Mouse (Mus musculus) intestine, embryonic 14.5 days (tissue): ENCODE measurements at regions not wholly inside any gene's neighbourhood (a gene's known extent, or its start where the extent isn't known, plus 50 kb on each side); places are given as distances from the start of the nearest gene placed in this dataset.

Source experiments
- ATAC-seq: fragments of 200-750 bp; cut with Nextera tagmentation; replicated peaks from 2 replicates; pipeline ENCODE4 v1.8.0; 2017; ENCODE audit warnings: low read depth, moderate number of reproducible peaks, moderate TSS enrichment, moderate library complexity; ENCODE audit not compliant: low FRiP score, low TSS enrichment
- DNase-seq: peaks from one replicate; pipeline ENCODE4 v3.0.0-alpha.2; 2018; ENCODE audit warnings: low spot score
- H3K27ac ChIP-seq: fragments of 300-500 bp; sonication (generic); 2 replicates; pipeline ENCODE4 v1.5.1; 2014; ENCODE audit warnings: low read depth, mild to moderate bottlenecking, control low read depth
- H3K27me3 ChIP-seq: fragments of 300-500 bp; sonication (generic); replicated peaks from 2 replicates; pipeline ENCODE4 v1.6.1; 2014; ENCODE audit warnings: low read length, control low read depth; ENCODE audit not compliant: control insufficient read depth, insufficient read depth
- H3K36me3 ChIP-seq: fragments of 300-500 bp; sonication (generic); 2 replicates; pipeline ENCODE4 v1.6.1; 2014; ENCODE audit warnings: low read length, control low read depth; ENCODE audit not compliant: control insufficient read depth, insufficient read depth
- H3K4me1 ChIP-seq: fragments of 300-500 bp; sonication (generic); replicated peaks from 2 replicates; pipeline ENCODE4 v1.6.1; 2014; ENCODE audit warnings: low read length, control low read depth, mixed read lengths; ENCODE audit not compliant: control insufficient read depth, insufficient read depth
- H3K4me2 ChIP-seq: fragments of 300-500 bp; sonication (generic); 2 replicates; pipeline ENCODE4 v1.6.1; 2014; ENCODE audit warnings: low read length
- H3K4me3 ChIP-seq: fragments of 300-500 bp; sonication (generic); 2 replicates; pipeline ENCODE4 v1.5.1; 2014; ENCODE audit warnings: low read depth, low read length, control low read depth, mixed read lengths
- H3K9ac ChIP-seq: fragments of 300-500 bp; sonication (generic); 2 replicates; pipeline ENCODE4 v1.6.1; 2014; ENCODE audit warnings: mild to moderate bottlenecking, low read length
- H3K9me3 ChIP-seq: fragments of 300-500 bp; sonication (generic); 2 replicates; pipeline ENCODE4 v1.6.1; 2016; ENCODE audit warnings: low read length, control low read depth; ENCODE audit not compliant: control insufficient read depth
- WGBS: fragments of 180-500 bp; shearing (Covaris S2); extraction: QIAGEN DNeasy Blood & Tissue Kit; methylation state at CpG from one replicate; pipeline ENCODE4 v1.1.7; 2014; 5-methylcytosine and 5-hydroxymethylcytosine counted together

- no peak for DNase-seq
Observed at GRCm38 (mm10) chr15:52095629-52096190, 1789.0 kb upstream of the Gm7489 start.

GRCm38 (mm10) chr15:52108761-52109160 lies 1775.9 kb upstream of the Gm7489 start:
- Histone ChIP-seq H3K27ac (no peak overlapping the region), H3K4me1 (no peaks in the 10 kb centered on the region), H3K4me3 (no peak overlapping the region), H3K4me2 (no peak overlapping the region), H3K9ac (no peak overlapping the region), H3K27me3 (no peaks in the 10 kb centered on the region), H3K36me3 (no peaks in the 10 kb centered on the region), H3K9me3 (no peaks in the 10 kb centered on the region)
- WGBS: 73% methylated on average over 2 of the region's 2 CpGs
- ATAC-seq (no peak), DNase-seq (no peak)

More at GRCm38 (mm10) chr15:52095629-52096190, 1789.0 kb upstream of the Gm7489 start:
- no peaks in the 10 kb centered on the region for H3K36me3 ChIP-seq
- 55% methylated on average over 6 of the region's 6 CpGs for WGBS
- H3K4me2 ChIP-seq: no peak overlapping the region
- H3K27ac ChIP-seq: no peak overlapping the region
- no peaks in the 10 kb centered on the region for H3K4me1 ChIP-seq
- no peak overlapping the region for H3K4me3 ChIP-seq
- H3K27me3 ChIP-seq: no peaks in the 10 kb centered on the region
- no peak for ATAC-seq
- no peak overlapping the region for H3K9ac ChIP-seq
- no peaks in the 10 kb centered on the region for H3K9me3 ChIP-seq

GRCm38 (mm10) chr15:52114368-52115036 lies 1770.2 kb upstream of the Gm7489 start:
- no peaks in the 10 kb centered on the region for H3K27me3 ChIP-seq
- ATAC-seq: no peak
- no peaks in the 10 kb centered on the region for H3K36me3 ChIP-seq
- 49% methylated on average over 2 of the region's 2 CpGs for WGBS
- no peak overlapping the region for H3K27ac ChIP-seq
- no peak for DNase-seq
- no peak overlapping the region for H3K4me2 ChIP-seq
- H3K4me1 ChIP-seq: no peaks in the 10 kb centered on the region
- no peaks in the 10 kb centered on the region for H3K9me3 ChIP-seq
- no peak overlapping the region for H3K4me3 ChIP-seq
- no peak overlapping the region for H3K9ac ChIP-seq

- DNase-seq: no peak
- Histone ChIP-seq H3K4me3 (no peak overlapping the region), H3K27me3 (no peaks in the 10 kb centered on the region), H3K27ac (no peak overlapping the region), H3K9ac (no peak overlapping the region), H3K4me2 (no peak overlapping the region), H3K4me1 (no peaks in the 10 kb centered on the region), H3K9me3 (no peaks in the 10 kb centered on the region), H3K36me3 (no peaks in the 10 kb centered on the region)
- 75% methylated on average over 3 of the region's 3 CpGs for WGBS
- ATAC-seq: no peak
Observed at GRCm38 (mm10) chr15:52136693-52137092, 1748.0 kb upstream of the Gm7489 start.

GRCm38 (mm10) chr15:52153421-52153820 lies 1731.3 kb upstream of the Gm7489 start:
- DNase-seq (no peak), ATAC-seq (no peak)
- Histone ChIP-seq H3K4me2 (no peak overlapping the region), H3K4me3 (no peak overlapping the region), H3K9ac (no peak overlapping the region), H3K9me3 (no peaks in the 10 kb centered on the region), H3K36me3 (no peaks in the 10 kb centered on the region), H3K27me3 (no peaks in the 10 kb centered on the region), H3K4me1 (no peaks in the 10 kb centered on the region), H3K27ac (no peak overlapping the region)
- 24% methylated on average over 5 of the region's 5 CpGs for WGBS

GRCm38 (mm10) chr15:52155784-52156183 lies 1728.9 kb upstream of the Gm7489 start:
- H3K9ac ChIP-seq: no peak overlapping the region
- H3K9me3 ChIP-seq: no peaks in the 10 kb centered on the region
- no peaks in the 10 kb centered on the region for H3K36me3 ChIP-seq
- no peak for ATAC-seq
- H3K4me3 ChIP-seq: no peak overlapping the region
- WGBS: 65% methylated on average over 1 of the region's 1 CpGs
- H3K4me2 ChIP-seq: no peak overlapping the region
- H3K27ac ChIP-seq: no peak overlapping the region
- H3K4me1 ChIP-seq: peaks cover 7% of the 10 kb centered on the region; the same call in 1 of the 2 replicates
- H3K27me3 ChIP-seq: no peaks in the 10 kb centered on the region
- no peak for DNase-seq

- no peaks in the 10 kb centered on the region for H3K9me3 ChIP-seq
- H3K9ac ChIP-seq: no peak overlapping the region
- no peak overlapping the region for H3K27ac ChIP-seq
- no peaks in the 10 kb centered on the region for H3K27me3 ChIP-seq
- peaks cover 17% of the 10 kb centered on the region for H3K4me1 ChIP-seq
- 56% methylated on average over 4 of the region's 4 CpGs for WGBS
- ATAC-seq (no peak), DNase-seq (no peak)
- H3K4me2 ChIP-seq: no peak overlapping the region
- H3K4me3 ChIP-seq: no peak overlapping the region
- no peaks in the 10 kb centered on the region for H3K36me3 ChIP-seq
Observed at GRCm38 (mm10) chr15:52156779-52157178, 1727.9 kb upstream of the Gm7489 start.

- Histone ChIP-seq H3K4me1 (peaks cover 20% of the 10 kb centered on the region), H3K36me3 (no peaks in the 10 kb centered on the region), H3K27me3 (no peaks in the 10 kb centered on the region), H3K4me3 (no peak overlapping the region), H3K9ac (no peak overlapping the region), H3K9me3 (no peaks in the 10 kb centered on the region), H3K4me2 (peak overlapping the region; percentile 36), H3K27ac (no peak overlapping the region)
- DNase-seq: peak; percentile 86
- ATAC-seq: no peak
- 23% methylated on average over 18 of the region's 18 CpGs for WGBS
Observed at GRCm38 (mm10) chr15:52160181-52161088, 1724.3 kb upstream of the Gm7489 start.
